Mouse (Mus musculus) kidney, embryonic 14.5 days (tissue): Measurements from ENCODE around the gene Hcn3. TPM values are rescaled to one million over a fixed set of nuclear protein-coding genes. Genes with fewer than 3 reads are reported as not detected.

Source experiments
- ATAC-seq: fragments of 200-750 bp; cut with Nextera tagmentation; 2 replicates; pipeline ENCODE4 v1.8.0; 2017; ENCODE audit warnings: moderate number of reproducible peaks, mild to moderate bottlenecking, moderate TSS enrichment, moderate library complexity; ENCODE audit not compliant: low FRiP score, low TSS enrichment
- H3K27ac ChIP-seq: fragments of 300-500 bp; sonication (generic); 2 replicates; pipeline ENCODE4 v1.5.1; 2014; ENCODE audit warnings: low read depth, mild to moderate bottlenecking, low read length, moderate library complexity, mixed read lengths
- H3K27me3 ChIP-seq: fragments of 300-500 bp; sonication (generic); 2 replicates; pipeline ENCODE4 v1.6.1; 2014; ENCODE audit warnings: mild to moderate bottlenecking, low read length; ENCODE audit not compliant: control insufficient read depth, insufficient read depth
- H3K36me3 ChIP-seq: fragments of 300-500 bp; sonication (generic); 2 replicates; pipeline ENCODE4 v1.6.1; 2014; ENCODE audit warnings: low read length, mixed read lengths; ENCODE audit not compliant: control insufficient read depth, insufficient read depth
- H3K4me1 ChIP-seq: fragments of 300-500 bp; sonication (generic); 2 replicates; pipeline ENCODE4 v1.6.1; 2014; ENCODE audit warnings: low read length, mixed read lengths; ENCODE audit not compliant: control insufficient read depth, insufficient read depth
- H3K4me2 ChIP-seq: fragments of 300-500 bp; sonication (generic); replicated peaks from 2 replicates; pipeline ENCODE4 v1.6.1; 2014; ENCODE audit warnings: low read depth, mild to moderate bottlenecking, low read length
- H3K4me3 ChIP-seq: fragments of 300-500 bp; sonication (generic); 2 replicates; pipeline ENCODE4 v1.5.1; 2014; ENCODE audit warnings: mild to moderate bottlenecking, low read length
- H3K9ac ChIP-seq: fragments of 300-500 bp; sonication (generic); 2 replicates; pipeline ENCODE4 v1.6.1; 2014; ENCODE audit warnings: low read depth, mild to moderate bottlenecking, low read length, moderate library complexity
- H3K9me3 ChIP-seq: fragments of 300-500 bp; sonication (generic); 2 replicates; pipeline ENCODE4 v1.6.1; 2016; ENCODE audit warnings: low read length; ENCODE audit not compliant: control insufficient read depth
- WGBS: fragments of 180-500 bp; shearing (Covaris S2); extraction: QIAGEN DNeasy Blood & Tissue Kit; methylation state at CpG from one replicate; pipeline ENCODE4 v1.1.7; 2014; 5-methylcytosine and 5-hydroxymethylcytosine counted together
- polyA plus RNA-seq: library from polyadenylated mRNA; unstranded; fragments of >200 nt; fragmentation: Nextera tagmentation; extraction: Ambion mirVana; gene quantifications from 2 replicates; pipeline ENCODE4 v1.2.1, GENCODE M21; 2014

Hcn3 gene
- polyA plus RNA-seq, 1 experiment from 2014 or later: 0.49 TPM

DNA sequence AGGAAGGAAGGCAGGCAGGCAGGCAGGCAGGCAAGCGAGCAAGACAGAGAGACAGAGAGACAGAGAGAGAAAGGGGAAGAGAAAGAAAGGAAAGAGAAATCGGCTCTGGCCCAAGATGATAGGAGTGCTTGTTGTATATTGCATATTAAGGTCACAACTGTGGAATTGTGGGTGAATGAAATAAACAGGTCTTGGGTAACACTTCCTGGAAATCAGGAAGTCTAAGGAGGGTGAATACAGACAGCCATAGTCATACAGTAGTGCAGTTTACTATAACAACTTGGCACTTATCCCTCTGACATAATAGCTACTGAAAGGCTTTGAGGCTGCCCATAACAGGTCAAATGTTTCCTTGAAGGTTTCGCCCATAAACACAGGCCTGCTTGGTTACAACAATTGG is 39.8 kb upstream of the Hcn3 start:
- no peaks in the 10 kb centered on the region for H3K9me3 ChIP-seq
- no peak overlapping the region for H3K4me3 ChIP-seq
- no peak for ATAC-seq
- H3K9ac ChIP-seq: no peak overlapping the region
- 86% methylated on average over 3 of the region's 3 CpGs for whole genome bisulfite sequencing
- peaks cover 4% of the 10 kb centered on the region for H3K4me1 ChIP-seq
- H3K27ac ChIP-seq: no peak overlapping the region
- H3K36me3 ChIP-seq: no peaks in the 10 kb centered on the region
- no peaks in the 10 kb centered on the region for H3K27me3 ChIP-seq
- H3K4me2 ChIP-seq: no peak overlapping the region

DNA sequence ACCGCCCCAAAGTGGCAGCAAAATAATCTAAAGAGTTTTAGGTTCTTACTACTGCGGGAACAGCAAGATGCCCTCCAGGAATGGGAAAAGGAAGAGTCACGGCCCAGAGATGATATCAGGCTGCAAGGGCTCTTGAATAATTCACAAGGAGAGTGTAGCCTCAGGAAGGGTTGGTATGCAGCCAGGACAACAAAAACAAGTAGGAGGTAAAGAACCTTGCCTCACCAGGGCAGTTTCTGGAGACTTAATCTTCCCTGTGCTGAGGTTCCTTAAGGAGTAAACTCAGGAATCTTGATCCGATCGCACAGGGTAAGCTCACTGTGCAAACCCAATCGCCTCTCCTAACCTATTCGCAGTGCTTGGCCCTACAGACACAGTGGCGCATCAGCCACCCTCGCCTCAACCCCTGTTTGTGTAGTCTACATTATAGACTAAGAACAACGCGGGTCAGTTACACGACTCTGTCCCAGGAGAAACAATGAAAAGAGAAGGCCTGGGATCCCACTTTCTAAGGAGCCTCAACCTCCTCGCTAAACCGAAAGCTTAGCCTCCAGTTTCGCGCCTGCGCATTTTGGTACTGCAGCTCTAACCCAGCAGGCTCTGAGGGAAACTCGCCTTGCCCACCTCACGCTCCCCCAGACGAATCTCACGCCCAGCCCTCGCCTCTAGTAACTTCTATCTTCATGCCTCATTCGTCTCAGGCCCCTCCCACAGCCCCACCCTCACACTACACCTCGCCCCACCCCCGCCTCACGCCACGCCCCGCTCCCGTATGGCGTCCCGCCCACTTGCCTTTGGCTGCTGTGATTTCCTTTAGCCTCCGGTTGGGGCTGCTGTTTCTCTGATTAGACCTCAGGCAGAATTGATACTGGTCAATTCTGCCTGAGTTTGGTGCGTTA is 36.2 kb upstream of the Hcn3 start:
- ATAC-seq: peak; percentile 98
- H3K9ac ChIP-seq: peak overlapping the region; percentile 67
- peak overlapping the region; percentile 82 for H3K27ac ChIP-seq
- peak overlapping the region; percentile 56 for H3K4me2 ChIP-seq
- no peaks in the 10 kb centered on the region for H3K36me3 ChIP-seq
- H3K4me1 ChIP-seq: no peaks in the 10 kb centered on the region
- H3K9me3 ChIP-seq: no peaks in the 10 kb centered on the region
- WGBS: 8% methylated on average over 33 of the region's 33 CpGs
- H3K27me3 ChIP-seq: no peaks in the 10 kb centered on the region
- H3K4me3 ChIP-seq: peak overlapping the region; percentile 33; the same call in 1 of the 2 replicates

DNA sequence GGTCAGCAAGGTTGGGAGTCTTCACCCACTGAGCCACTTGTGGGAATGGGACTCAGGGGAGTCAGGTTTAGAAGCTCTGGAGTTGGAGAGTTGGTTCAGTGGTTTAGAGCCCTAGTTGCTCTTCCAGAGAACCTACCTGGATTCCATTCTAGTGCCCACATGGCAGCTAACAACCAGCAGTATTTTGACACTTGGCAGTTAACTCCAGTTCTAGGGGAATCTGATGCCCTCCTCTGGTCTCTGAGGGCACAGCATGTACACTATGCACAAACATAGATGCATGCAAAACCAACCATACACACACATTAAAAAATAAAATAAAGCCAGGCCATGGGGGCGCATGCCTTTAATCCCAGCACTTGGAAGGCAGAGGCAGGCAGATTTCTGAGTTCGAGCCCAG is 33.9 kb upstream of the Hcn3 start:
- Histone ChIP-seq H3K36me3 (no peaks in the 10 kb centered on the region), H3K9me3 (no peaks in the 10 kb centered on the region), H3K9ac (no peak overlapping the region), H3K27ac (no peak overlapping the region), H3K4me1 (peaks cover under 1% of the 10 kb centered on the region; the same call in 1 of the 2 replicates), H3K4me2 (no peak overlapping the region), H3K27me3 (no peaks in the 10 kb centered on the region), H3K4me3 (no peak overlapping the region)
- WGBS: 88% methylated on average over 2 of the region's 2 CpGs
- ATAC-seq: no peak

DNA sequence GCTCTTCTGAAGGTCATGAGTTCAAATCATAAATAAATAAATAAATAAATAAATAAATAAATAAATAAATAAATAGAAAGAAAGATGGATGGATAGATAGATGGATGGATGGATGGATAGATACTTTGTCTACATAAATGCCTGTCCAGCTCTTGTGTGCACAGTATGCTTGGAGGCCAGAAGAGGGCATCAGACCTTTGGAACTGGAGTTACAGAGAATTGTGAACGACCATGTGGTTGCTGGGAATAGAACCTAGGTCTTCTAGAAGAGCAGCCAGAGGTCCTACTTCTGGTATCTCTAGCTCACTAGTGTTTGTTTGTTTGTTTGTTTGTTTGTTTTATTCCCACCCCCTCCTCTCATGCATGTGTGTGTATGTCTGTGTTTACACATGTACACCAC is 33.4 kb upstream of the Hcn3 start:
- Histone ChIP-seq H3K36me3 (peaks cover 4% of the 10 kb centered on the region), H3K27me3 (no peaks in the 10 kb centered on the region), H3K4me3 (no peak overlapping the region), H3K4me2 (no peak overlapping the region), H3K27ac (no peak overlapping the region), H3K9ac (no peak overlapping the region), H3K4me1 (peaks cover 5% of the 10 kb centered on the region; the same call in 1 of the 2 replicates), H3K9me3 (no peaks in the 10 kb centered on the region)
- ATAC-seq: no peak
- WGBS: 70% methylated on average over 1 of the region's 1 CpGs

DNA sequence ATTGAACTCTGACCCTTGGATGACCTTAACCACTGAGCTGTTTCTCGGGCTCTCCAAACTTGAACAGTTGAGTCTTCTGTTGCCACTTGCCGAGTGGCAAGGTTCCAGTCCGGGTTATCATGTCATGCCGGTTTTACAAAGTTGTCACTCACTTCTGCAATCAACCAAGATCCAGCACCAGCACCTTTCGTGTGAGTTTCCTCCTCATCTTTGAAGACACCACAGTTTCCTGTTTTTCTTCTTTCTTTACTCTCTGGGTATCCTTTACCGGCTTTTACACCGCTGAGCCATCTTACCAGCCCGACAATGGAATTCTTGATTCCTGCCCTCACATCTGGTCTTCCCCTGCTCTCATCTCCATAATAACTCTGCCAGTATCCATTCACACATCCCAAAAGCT is 30.4 kb upstream of the Hcn3 start:
- Histone ChIP-seq H3K27ac (no peak overlapping the region), H3K4me1 (peaks cover 23% of the 10 kb centered on the region), H3K4me3 (no peak overlapping the region), H3K27me3 (no peaks in the 10 kb centered on the region), H3K9ac (no peak overlapping the region), H3K4me2 (no peak overlapping the region), H3K36me3 (peaks cover 9% of the 10 kb centered on the region), H3K9me3 (no peaks in the 10 kb centered on the region)
- WGBS: 83% methylated on average over 8 of the region's 8 CpGs
- ATAC-seq: no peak

DNA sequence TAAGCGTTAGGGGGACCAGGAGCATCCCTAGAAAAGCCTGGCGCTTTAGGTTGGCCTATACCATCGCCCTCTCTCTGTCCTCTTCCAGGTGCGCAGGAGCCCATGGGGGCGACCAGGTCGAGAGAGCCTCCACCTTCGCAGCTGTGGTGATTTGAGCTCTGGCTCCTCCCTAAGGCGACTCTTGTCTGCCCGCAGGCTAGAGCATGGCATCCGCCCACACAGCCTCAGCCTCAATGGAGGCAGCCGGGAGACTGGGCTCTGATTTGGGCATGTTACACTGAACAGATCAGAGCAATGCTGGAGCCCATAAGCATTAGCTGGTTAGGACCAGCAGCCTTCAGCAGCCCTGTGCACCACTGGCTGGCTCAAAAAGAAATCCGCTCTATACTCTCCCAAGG is 28.5 kb upstream of the Hcn3 start:
- peak overlapping the region; percentile 55; the same call in 1 of the 2 replicates for H3K27ac ChIP-seq
- H3K27me3 ChIP-seq: no peaks in the 10 kb centered on the region
- H3K36me3 ChIP-seq: peaks cover 9% of the 10 kb centered on the region
- 63% methylated on average over 12 of the region's 12 CpGs for WGBS
- H3K4me2 ChIP-seq: no peak overlapping the region
- no peak for ATAC-seq
- peaks cover 42% of the 10 kb centered on the region for H3K4me1 ChIP-seq
- no peak overlapping the region for H3K4me3 ChIP-seq
- no peaks in the 10 kb centered on the region for H3K9me3 ChIP-seq
- no peak overlapping the region for H3K9ac ChIP-seq

DNA sequence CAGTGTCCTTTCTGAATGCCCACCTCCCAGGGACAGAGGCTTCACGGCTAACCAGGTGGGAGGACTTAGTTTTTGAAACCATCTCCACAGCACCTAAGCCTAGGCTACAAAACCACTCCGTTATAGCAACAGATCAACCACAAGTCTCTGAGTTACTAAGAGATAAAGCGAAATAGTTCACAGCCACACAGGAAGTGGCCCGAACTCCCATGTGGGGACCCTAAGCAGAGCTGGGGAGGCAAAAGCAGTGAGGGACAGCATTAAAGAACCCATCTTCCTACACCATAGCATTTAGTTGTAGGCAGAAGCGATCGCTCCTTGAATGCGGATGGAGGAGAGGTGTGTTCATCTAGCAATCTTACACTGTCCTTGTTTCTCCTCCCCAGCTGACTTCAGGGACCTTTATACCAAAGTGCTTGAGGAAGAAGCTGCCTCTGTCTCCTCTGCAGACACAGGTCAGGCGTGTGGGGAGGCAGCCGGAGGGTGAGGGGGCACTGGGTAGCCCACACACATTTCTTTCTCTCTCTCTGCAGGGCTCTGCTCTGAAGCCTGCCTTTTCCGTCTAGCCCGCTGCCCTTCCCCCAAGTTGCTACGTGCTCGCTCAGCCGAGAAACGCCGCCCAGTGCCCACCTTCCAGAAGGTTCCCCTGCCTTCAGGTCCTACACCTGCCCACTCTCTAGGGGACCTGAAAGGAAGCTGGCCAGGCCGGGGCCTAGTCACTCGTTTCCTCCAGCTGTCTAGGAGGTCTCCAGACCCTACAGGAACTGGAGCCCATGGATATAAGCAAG is 27.9 kb upstream of the Hcn3 start:
- Histone ChIP-seq H3K36me3 (peaks cover 9% of the 10 kb centered on the region), H3K9me3 (no peaks in the 10 kb centered on the region), H3K4me3 (no peak overlapping the region), H3K4me1 (peaks cover 43% of the 10 kb centered on the region), H3K4me2 (peak overlapping the region; percentile 18; the same call in 1 of the 2 replicates), H3K27me3 (no peaks in the 10 kb centered on the region), H3K9ac (no peak overlapping the region), H3K27ac (peak overlapping the region; percentile 55; the same call in 1 of the 2 replicates)
- no peak for ATAC-seq
- WGBS: 67% methylated on average over 18 of the region's 18 CpGs

DNA sequence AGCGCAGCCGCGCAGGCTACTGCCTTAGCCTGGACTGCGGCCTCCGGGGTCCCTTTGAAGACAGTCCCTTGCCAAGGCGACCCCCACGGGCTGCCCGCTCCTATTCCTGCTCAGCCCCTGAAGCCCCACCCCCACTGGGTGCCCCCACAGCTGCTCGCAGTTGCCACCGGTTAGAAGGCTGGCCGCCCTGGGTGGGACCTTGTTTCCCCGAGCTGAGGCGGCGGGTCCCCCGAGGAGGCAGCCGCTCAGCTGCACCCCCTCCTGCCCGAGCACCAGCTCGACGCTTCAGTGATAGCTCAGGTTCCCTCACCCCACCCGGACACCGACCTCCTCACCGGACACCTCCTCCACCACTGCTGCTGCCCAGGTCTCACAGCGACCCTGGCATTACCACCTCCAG is 27.2 kb upstream of the Hcn3 start:
- H3K9me3 ChIP-seq: no peaks in the 10 kb centered on the region
- peaks cover 14% of the 10 kb centered on the region for H3K36me3 ChIP-seq
- peak overlapping the region; percentile 18 for H3K4me2 ChIP-seq
- H3K9ac ChIP-seq: peak overlapping the region; percentile 28; the same call in 1 of the 2 replicates
- no peak overlapping the region for H3K4me3 ChIP-seq
- no peak overlapping the region for H3K27ac ChIP-seq
- peaks cover 47% of the 10 kb centered on the region for H3K4me1 ChIP-seq
- ATAC-seq: no peak
- H3K27me3 ChIP-seq: no peaks in the 10 kb centered on the region
- 44% methylated on average over 23 of the region's 23 CpGs for WGBS

DNA sequence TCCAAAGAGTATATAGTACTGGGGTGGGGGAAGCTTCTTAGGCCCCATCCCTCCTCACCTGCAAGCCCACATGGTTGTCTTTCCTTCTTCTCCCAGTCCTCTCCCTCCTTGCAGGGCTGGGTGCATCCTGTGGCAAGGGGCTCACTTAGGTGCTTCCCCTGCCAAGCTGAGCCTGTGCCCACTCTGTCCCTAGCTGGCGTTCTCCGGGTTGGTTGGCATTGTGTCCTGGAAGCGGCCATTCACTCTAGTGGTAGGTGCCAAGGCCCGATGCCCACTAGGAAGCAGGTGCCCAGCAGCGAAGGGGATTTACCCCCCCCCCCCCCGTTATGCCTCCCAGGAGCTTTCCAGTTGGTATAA is 23.9 kb upstream of the Hcn3 start:
- Histone ChIP-seq H3K4me2 (peak overlapping the region; percentile 95), H3K36me3 (peaks cover 47% of the 10 kb centered on the region), H3K27ac (peak overlapping the region; percentile 93), H3K4me3 (peak overlapping the region; percentile 67), H3K9ac (peak overlapping the region; percentile 88), H3K4me1 (peaks cover 49% of the 10 kb centered on the region), H3K9me3 (no peaks in the 10 kb centered on the region), H3K27me3 (no peaks in the 10 kb centered on the region)
- ATAC-seq: no peak
- 81% methylated on average over 6 of the region's 6 CpGs for WGBS
